Mouse (Mus musculus): ENCODE data around the gene 1500009L16Rik.

1500009L16Rik gene

GRCm38 (mm10) chr10:83722579-83723031 is at the start of gene 1500009L16Rik:
1500009L16Rik (plus strand) TSS chr10:83722865.
- DNase-seq = peak; percentile 38

- DNase-seq = no peak
These were observed 41.3 kb upstream of the 1500009L16Rik start for GRCm38 (mm10) chr10:83681334-83681733.

- DNase-seq = no peak
These were observed 34.5 kb upstream of the 1500009L16Rik start for GRCm38 (mm10) chr10:83688215-83688614.

DNA sequence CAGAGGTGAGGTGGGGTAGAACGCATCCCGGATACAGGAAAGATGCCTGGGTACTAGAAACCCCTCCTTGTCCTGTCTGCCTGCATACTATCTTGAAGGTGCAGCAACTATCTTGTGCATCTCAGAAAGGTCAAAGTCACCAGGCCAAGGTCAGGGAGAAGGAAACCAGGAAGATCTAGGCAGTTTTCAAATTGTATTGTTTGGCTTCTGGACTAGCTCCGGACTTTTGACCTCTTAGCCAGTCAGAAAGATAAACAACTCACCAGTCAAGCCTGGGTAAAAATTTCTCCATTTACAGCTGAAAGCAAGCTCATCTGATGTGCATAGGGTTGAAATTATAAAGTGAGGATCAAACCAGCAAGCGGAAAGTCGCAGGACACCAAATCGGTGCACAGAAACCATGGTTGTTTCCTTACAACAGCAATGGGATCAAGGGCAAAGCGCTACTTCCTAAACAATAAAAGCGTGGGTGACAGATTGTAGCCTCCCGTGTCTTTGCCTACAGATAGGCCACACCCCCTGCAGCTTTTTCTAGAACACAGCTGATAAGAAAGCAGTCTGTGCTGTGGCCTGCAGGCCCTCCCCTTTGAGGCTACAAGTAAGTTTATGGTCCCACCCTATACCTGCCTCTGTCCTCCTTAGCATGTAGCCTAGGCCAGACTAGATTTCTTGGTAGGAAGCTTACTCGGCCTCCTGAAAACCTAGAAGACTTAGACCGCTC is 30.3 kb upstream of the 1500009L16Rik start:
- no peak for DNase-seq

GRCm38 (mm10) chr10:83696226-83696625 is 26.4 kb upstream of the 1500009L16Rik start:
- DNase-seq = no peak

DNA sequence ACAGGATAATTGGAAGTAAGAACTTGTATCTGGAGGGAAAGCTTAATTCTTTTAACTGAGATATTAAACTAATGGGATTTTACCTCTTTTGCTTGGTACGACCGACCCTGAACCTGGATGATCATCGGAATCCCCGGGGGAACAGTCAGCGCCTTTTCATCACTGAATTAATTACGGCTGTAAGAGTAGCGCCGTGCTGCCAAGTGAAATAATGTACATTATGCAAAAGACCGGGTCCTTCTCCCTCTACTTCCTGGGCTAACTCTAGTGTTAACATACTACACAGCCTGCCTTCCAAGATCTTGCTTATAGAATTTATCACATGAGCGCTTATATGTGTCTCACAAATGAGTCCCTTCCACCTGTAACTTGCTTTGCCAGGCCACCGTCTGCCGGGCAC is 16.0 kb upstream of the 1500009L16Rik start:
- DNase-seq = no peak

GRCm38 (mm10) chr10:83709920-83710319 is 12.7 kb upstream of the 1500009L16Rik start:
- DNase-seq = no peak

GRCm38 (mm10) chr10:83711769-83712168 is 10.9 kb upstream of the 1500009L16Rik start:
- DNase-seq = no peak

GRCm38 (mm10) chr10:83718855-83719474 is 3.7 kb upstream of the 1500009L16Rik start:
- DNase-seq = no peak

GRCm38 (mm10) chr10:83723055-83723454 is 390 bp downstream of the 1500009L16Rik start:
- no peak for DNase-seq

- no peak for DNase-seq
These were observed 1.8 kb downstream of the 1500009L16Rik start for GRCm38 (mm10) chr10:83724351-83725059.

GRCm38 (mm10) chr10:83726164-83726563 is 3.5 kb downstream of the 1500009L16Rik start:
- DNase-seq = no peak

DNA sequence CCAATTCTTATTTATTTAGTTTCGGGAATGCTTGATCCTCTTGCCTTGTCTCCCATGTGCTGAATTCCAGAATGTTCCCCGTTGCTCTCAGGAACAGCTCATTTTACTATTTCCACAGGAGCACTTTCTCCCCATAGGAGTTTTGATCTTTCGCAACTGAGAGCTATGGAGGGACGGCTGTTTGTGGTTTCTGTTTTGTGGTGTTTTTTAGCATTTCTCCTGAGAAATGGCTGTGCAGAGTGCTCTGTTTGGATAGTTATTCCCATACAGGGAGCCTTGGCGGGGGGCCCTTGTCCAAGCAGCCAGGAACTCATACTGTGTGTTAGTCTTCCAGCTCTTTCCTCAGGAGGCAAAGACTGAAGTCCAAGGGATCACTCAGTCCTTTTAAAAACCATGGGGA is 5.2 kb downstream of the 1500009L16Rik start:
- DNase-seq = no peak

DNA sequence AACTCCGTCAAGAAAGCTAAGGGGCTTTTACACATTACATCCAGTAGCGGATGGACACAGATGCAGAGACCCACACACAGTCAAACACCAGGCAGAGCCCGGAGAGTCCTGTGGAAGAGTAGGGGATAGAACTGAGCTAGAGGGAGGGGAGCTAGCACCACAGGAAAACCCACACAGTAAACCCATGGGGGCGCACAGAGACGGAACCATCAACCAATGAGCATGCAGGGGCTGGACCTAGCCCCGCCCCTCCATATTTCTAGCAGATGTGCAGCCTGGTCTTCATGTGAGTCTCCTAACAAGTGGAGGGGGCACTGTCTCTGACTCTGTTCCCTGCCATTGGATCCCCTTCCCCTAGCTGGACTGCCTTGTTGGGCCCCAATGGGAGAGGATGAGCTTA is 5.9 kb downstream of the 1500009L16Rik start:
- DNase-seq = no peak

- DNase-seq = no peak
These were observed 6.4 kb downstream of the 1500009L16Rik start for GRCm38 (mm10) chr10:83729076-83729475.

GRCm38 (mm10) chr10:83729492-83729891 is 6.8 kb downstream of the 1500009L16Rik start:
- DNase-seq = peak; percentile 93

- DNase-seq = no peak
These were observed 11.1 kb downstream of the 1500009L16Rik start for GRCm38 (mm10) chr10:83733725-83734124.

- no peak for DNase-seq
These were observed 16.5 kb downstream of the 1500009L16Rik start for GRCm38 (mm10) chr10:83738996-83739655.

DNA sequence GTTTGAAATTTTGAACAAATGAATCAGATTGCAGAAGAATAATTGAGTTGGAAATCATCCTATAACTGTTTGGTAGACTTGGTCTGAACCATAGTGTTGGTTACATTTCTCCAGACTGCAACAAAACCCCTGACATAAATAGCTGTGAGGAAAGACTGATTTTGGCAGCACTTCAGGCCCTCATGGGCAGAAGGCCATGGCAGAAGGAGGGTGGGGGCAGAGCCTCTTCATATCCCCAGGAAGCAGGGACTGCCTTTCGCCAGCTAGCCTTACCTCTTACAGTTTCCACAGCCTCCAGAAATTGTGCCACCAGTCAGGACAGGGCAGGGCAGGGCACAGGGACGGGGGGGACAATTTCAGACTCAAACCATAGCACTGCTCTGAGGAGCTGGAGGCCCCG is 22.0 kb downstream of the 1500009L16Rik start:
- peak; percentile 70 for DNase-seq

DNA sequence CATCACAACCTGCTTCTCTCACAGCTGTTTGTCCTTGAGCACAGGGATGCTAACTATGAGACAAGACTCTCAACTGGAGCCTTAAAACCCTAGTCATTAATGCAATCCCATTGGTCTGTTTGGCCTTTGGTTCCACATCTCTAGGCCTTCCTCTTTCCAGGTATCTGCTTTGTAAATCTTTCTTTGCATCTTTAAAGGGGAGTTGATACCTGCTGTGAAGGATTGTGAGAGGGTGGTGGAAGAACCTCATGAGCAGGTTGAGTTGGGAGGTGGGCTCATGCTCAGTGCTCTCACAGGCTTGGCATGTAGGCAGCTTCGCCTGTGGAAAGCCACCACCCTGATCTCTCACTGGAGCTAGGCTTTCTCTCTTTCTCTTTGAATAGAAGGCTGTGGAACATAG is 30.4 kb downstream of the 1500009L16Rik start:
- DNase-seq = no peak

DNA sequence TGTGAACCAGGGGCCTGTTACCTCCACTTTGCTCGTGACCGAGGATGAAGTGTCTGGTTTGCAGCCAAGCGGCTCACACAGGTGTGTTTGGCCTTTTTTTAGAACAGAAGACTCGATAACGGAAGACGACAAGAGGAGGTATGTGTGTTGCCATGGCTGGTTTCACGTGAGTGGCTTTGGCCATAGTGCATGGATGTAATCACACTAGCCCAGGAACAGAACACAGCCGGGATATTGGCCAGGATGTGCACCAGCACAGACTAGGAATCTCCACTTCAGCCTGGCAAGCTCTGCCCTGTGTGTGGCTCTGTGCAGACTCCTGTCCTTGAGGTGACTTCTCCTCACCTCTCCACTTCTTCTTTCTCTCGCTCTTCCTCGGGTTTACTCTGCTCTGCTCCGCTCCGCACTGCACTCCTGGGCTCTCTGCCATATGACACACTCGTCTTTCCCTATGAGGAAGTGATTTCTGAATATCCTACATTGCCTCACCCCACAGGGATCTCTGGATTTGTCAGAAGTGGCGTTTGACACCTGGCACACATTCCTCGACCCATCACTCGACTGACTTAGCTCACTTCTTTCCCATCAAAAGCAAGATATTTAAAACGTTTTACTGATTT is 34.8 kb downstream of the 1500009L16Rik start:
- DNase-seq = no peak

DNA sequence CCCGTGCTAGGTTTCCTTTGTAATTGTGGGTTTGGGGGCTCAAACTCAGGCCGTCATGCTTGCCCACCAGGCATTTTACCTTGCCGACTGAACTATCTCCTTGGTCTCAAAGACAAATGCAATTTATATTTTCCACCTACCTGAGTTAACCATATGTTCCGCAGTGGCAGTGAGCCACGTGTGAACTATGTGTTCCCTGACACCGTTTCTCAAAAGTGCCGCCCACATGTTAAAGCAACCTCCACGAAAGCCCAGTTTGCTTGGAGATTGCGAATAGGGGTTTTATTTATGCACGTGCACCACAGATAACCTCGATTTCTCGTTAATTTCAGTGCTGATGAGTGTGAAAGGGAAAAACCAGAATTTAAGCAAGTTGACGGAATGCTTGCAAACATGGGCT is 36.1 kb downstream of the 1500009L16Rik start:
- DNase-seq = no peak

DNA sequence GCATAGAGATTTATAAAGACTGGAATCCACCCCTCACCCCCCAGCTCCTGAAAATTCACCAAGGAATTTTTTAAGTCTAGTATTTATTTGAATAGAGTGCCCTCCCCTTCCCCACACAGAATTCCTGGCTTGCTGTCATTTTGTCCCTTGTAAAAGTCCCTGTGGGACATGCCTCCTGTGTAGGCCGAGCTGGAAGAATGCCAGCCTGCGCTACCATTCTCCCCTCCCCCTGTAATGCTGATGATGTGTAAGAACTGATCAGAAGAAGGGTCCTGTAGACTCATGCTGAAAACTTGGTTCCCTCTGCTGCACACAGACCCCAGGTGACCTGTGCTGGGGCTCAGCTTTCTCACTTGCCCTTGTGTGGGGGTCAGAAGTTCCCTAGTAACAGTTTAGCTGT is 37.9 kb downstream of the 1500009L16Rik start:
- DNase-seq = no peak
